ENCODE assay signal across 13 mouse cellular contexts in genomic region chr17:31351984-31352383, GRCm38 (mm10).
"Had no signal": no experiment of that assay in that cellular context is flagged by ENCODE, and none has a peak within 500 bp of the region (broad histone marks: within the 10 kb centered on the region; RNA-seq: fewer than 3 reads in every experiment).

No protein-coding gene starts in this region.

- H3K36me3 ChIP-seq: limb, embryonic 10.5 days; stomach, embryonic 15.5 days had no signal

- H3K4me3 ChIP-seq: limb, embryonic 10.5 days; liver, embryonic 12.5 days; midbrain, embryonic 12.5 days; neural tube, embryonic 12.5 days; stomach, embryonic 15.5 days had no signal

- DNase-seq: kidney, adult 11 months; kidney, adult 9 months; kidney, postnatal 36 days; lung, embryonic 14.5 days; lung, postnatal 4 days; right cerebral cortex, postnatal 14 days; thymus, postnatal 36 days had no signal

- H3K27me3 ChIP-seq: liver, embryonic 12.5 days; midbrain, embryonic 12.5 days; neural tube, embryonic 12.5 days; stomach, embryonic 15.5 days had no signal

- ATAC-seq: liver, embryonic 12.5 days had no signal

- H3K9me3 ChIP-seq: limb, embryonic 10.5 days; liver, embryonic 12.5 days; midbrain, embryonic 12.5 days; neural tube, embryonic 12.5 days; stomach, embryonic 15.5 days had no signal

- H3K4me2 ChIP-seq: liver, embryonic 12.5 days; lung, embryonic 14.5 days; midbrain, embryonic 12.5 days; neural tube, embryonic 12.5 days; stomach, embryonic 15.5 days had no signal

- H3K27ac ChIP-seq: kidney, postnatal 0 days; limb, embryonic 10.5 days; liver, embryonic 12.5 days; midbrain, embryonic 12.5 days; neural tube, embryonic 12.5 days; stomach, embryonic 15.5 days had no signal

- H3K9ac ChIP-seq: liver, embryonic 12.5 days; lung, embryonic 14.5 days; midbrain, embryonic 12.5 days; neural tube, embryonic 12.5 days; stomach, embryonic 15.5 days had no signal
